Mouse (Mus musculus) CH12.LX (cell line): Measurements from ENCODE around the gene Dazap1. TPM values are rescaled to one million over a fixed set of nuclear protein-coding genes. Genes with fewer than 3 reads are reported as not detected.

ENCODE experiments used
- DNase-seq: peaks from one replicate; pipeline ENCODE4 v3.0.0-alpha.2; 2013; ENCODE audit errors: extremely low read depth
- H3K27ac ChIP-seq: 2 replicates; pipeline ENCODE4 v1.5.1; 2012; ENCODE audit warnings: low read depth, mild to moderate bottlenecking, control low read depth, moderate library complexity; ENCODE audit not compliant: insufficient read depth
- H3K27me3 ChIP-seq: replicated peaks from 2 replicates; pipeline ENCODE3; 2012; ENCODE audit warnings: inconsistent platforms
- H3K36me3 ChIP-seq, 2 experiments: replicated peaks in 1 of 2; 2 replicates each; pipeline versions ENCODE3 to v1.6.1; 2012; ENCODE audit warnings: inconsistent platforms in 1 of 2, low read length in 1 of 2, mild to moderate bottlenecking in 1 of 2, mixed read lengths in 1 of 2, moderate library complexity in 1 of 2; ENCODE audit not compliant: control insufficient read depth in 1 of 2, insufficient read depth in 1 of 2
- H3K4me1 ChIP-seq, 2 experiments: 2 replicates each; pipeline ENCODE4 v1.6.1; 2012; ENCODE audit warnings: inconsistent platforms in 1 of 2, moderate library complexity in 1 of 2; ENCODE audit not compliant: insufficient read depth in 2 of 2, control insufficient read depth in 1 of 2
- H3K4me2 ChIP-seq: 2 replicates; pipeline ENCODE4 v1.6.1; 2012; ENCODE audit warnings: low read depth, mild to moderate bottlenecking, control low read depth; ENCODE audit not compliant: poor library complexity, insufficient read depth, severe bottlenecking
- H3K4me3 ChIP-seq, 3 experiments: fragments of 150-350 bp in 1 of 3; sonication (generic) in 1 of 3; replicated peaks in 1 of 3; 2 replicates each; pipeline versions ENCODE3 to v1.5.1; 2011 to 2012; ENCODE audit warnings: low read depth in 2 of 3, low read length in 2 of 3, mild to moderate bottlenecking in 2 of 3, moderate library complexity in 2 of 3, control low read depth in 1 of 3, improper control_type of control experiment in 1 of 3, inconsistent platforms in 1 of 3, mixed read lengths in 1 of 3; ENCODE audit not compliant: poor library complexity in 1 of 3
- H3K79me2 ChIP-seq: replicated peaks from 2 replicates; pipeline ENCODE4 v1.6.1; 2012; ENCODE audit warnings: mild to moderate bottlenecking, moderate library complexity; ENCODE audit not compliant: control insufficient read depth, poor library complexity, insufficient read depth, severe bottlenecking; ENCODE audit errors: extremely low read depth
- H3K9ac ChIP-seq: 2 replicates; pipeline ENCODE4 v1.6.1; 2012; ENCODE audit warnings: low read depth, mild to moderate bottlenecking, control low read depth, moderate library complexity; ENCODE audit not compliant: insufficient read depth
- H3K9me3 ChIP-seq: replicated peaks from 2 replicates; pipeline ENCODE3; 2012; ENCODE audit warnings: low read length, inconsistent platforms, mixed read lengths
- BHLHE40 ChIP-seq: IDR thresholded peaks from 2 replicates; pipeline ENCODE4 v1.6.1; 2011; ENCODE audit warnings: mild to moderate bottlenecking, low read depth, low read length, improper control_type of control experiment
- CHD1 ChIP-seq: IDR thresholded peaks from 2 replicates; pipeline ENCODE4 v1.6.1; 2012; ENCODE audit warnings: low read depth, low read length, improper control_type of control experiment, inconsistent platforms
- CHD2 ChIP-seq: IDR thresholded peaks from 2 replicates; pipeline ENCODE4 v1.6.1; 2011; ENCODE audit warnings: low read length, improper control_type of control experiment
- ETS1 ChIP-seq: conservative IDR thresholded peaks from 2 replicates; pipeline ENCODE4 v1.6.1; 2012; ENCODE audit warnings: low read depth, mild to moderate bottlenecking, inconsistent platforms, low read length, improper control_type of control experiment, moderate library complexity
- HCFC1 ChIP-seq: IDR thresholded peaks from 2 replicates; pipeline ENCODE4 v1.6.1; 2012; ENCODE audit warnings: low read depth, mild to moderate bottlenecking, inconsistent platforms, low read length, improper control_type of control experiment
- IRF4 ChIP-seq: IDR thresholded peaks from 2 replicates; pipeline ENCODE4 v1.6.1; 2014; ENCODE audit warnings: low read depth, mild to moderate bottlenecking, inconsistent platforms, low read length, improper control_type of control experiment
- JUN ChIP-seq: IDR thresholded peaks from 2 replicates; pipeline ENCODE4 v1.6.1; 2011; ENCODE audit warnings: low read depth, mild to moderate bottlenecking, low read length, improper control_type of control experiment, moderate library complexity; ENCODE audit not compliant: insufficient read depth
- KAT2A ChIP-seq: IDR thresholded peaks from 2 replicates; pipeline ENCODE4 v1.6.1; 2012; ENCODE audit warnings: low read length, improper control_type of control experiment, inconsistent platforms; ENCODE audit not compliant: insufficient replicate concordance
- MAX ChIP-seq: IDR thresholded peaks from 2 replicates; pipeline ENCODE4 v1.6.1; 2011; ENCODE audit warnings: low read length, improper control_type of control experiment
- MAZ ChIP-seq: IDR thresholded peaks from 2 replicates; pipeline ENCODE4 v1.6.1; 2012; ENCODE audit warnings: low read depth, mild to moderate bottlenecking, inconsistent platforms, low read length, improper control_type of control experiment, moderate library complexity
- MEF2A ChIP-seq: IDR thresholded peaks from 2 replicates; pipeline ENCODE4 v1.6.1; 2014; ENCODE audit warnings: low read depth, mild to moderate bottlenecking, inconsistent platforms, low read length, improper control_type of control experiment, borderline replicate concordance
- MXI1 ChIP-seq: IDR thresholded peaks from 2 replicates; pipeline ENCODE4 v1.6.1; 2011; ENCODE audit warnings: mild to moderate bottlenecking, low read depth, low read length, improper control_type of control experiment
- NELFE ChIP-seq: IDR thresholded peaks from 2 replicates; pipeline ENCODE4 v1.6.1; 2011; ENCODE audit warnings: low read depth, low read length, improper control_type of control experiment
- NRF1 ChIP-seq: IDR thresholded peaks from 2 replicates; pipeline ENCODE4 v1.6.1; 2014; ENCODE audit warnings: low read depth, mild to moderate bottlenecking, inconsistent platforms, low read length, improper control_type of control experiment, moderate library complexity
- PAX5 ChIP-seq: IDR thresholded peaks from 2 replicates; pipeline ENCODE4 v1.6.1; 2012; ENCODE audit warnings: low read length, inconsistent platforms, mixed read lengths
- POLR2AphosphoS2 ChIP-seq: IDR thresholded peaks from 2 replicates; pipeline ENCODE4 v1.6.1; 2011; ENCODE audit warnings: low read depth, low read length, improper control_type of control experiment
- RCOR1 ChIP-seq: conservative IDR thresholded peaks from 2 replicates; pipeline ENCODE4 v1.6.1; 2012; ENCODE audit warnings: low read depth, mild to moderate bottlenecking, inconsistent platforms, low read length, improper control_type of control experiment
- TCF12 ChIP-seq: IDR thresholded peaks from 2 replicates; pipeline ENCODE4 v1.6.1; 2014; ENCODE audit warnings: low read depth, mild to moderate bottlenecking, inconsistent platforms, low read length, improper control_type of control experiment
- UBTF ChIP-seq: IDR thresholded peaks from 2 replicates; pipeline ENCODE4 v1.6.1; 2012; ENCODE audit warnings: low read depth, mild to moderate bottlenecking, inconsistent platforms, low read length, improper control_type of control experiment, moderate library complexity
- USF1 ChIP-seq: IDR thresholded peaks from 2 replicates; pipeline ENCODE4 v1.6.1; 2014; ENCODE audit warnings: low read depth, mild to moderate bottlenecking, inconsistent platforms, low read length, improper control_type of control experiment
- ZC3H11A ChIP-seq: IDR thresholded peaks from 2 replicates; pipeline ENCODE4 v1.6.1; 2012; ENCODE audit warnings: low read depth, mild to moderate bottlenecking, inconsistent platforms, low read length, improper control_type of control experiment
- ZMIZ1 ChIP-seq: IDR thresholded peaks from 2 replicates; pipeline ENCODE4 v1.6.1; 2012; ENCODE audit warnings: low read depth, mild to moderate bottlenecking, inconsistent platforms, low read length, improper control_type of control experiment
- ZNF384 ChIP-seq: IDR thresholded peaks from 2 replicates; pipeline ENCODE4 v1.6.1; 2012; ENCODE audit warnings: low read depth, low read length, improper control_type of control experiment, inconsistent platforms
- dilution Hi-C: fragments of 300-500 bp; cut with MboI; formaldehyde crosslinking; loops from 2 replicates; pipeline ENCODE4 v1.14.3; 2020; ENCODE audit warnings: low sequenced_read_pairs; ENCODE audit not compliant: extremely low pct_unique_long_range_greater_than_20kb, extremely low pct_ligation_motif_present
- in situ Hi-C: fragments of 300-500 bp; cut with MboI; formaldehyde crosslinking; loops from 3 replicates; pipeline ENCODE4 v1.14.3; 2019; ENCODE audit warnings: low sequenced_read_pairs, low pct_ligation_motif_present, low pct_unique_long_range_greater_than_20kb, mixed read lengths
- polyA plus RNA-seq: library from polyadenylated mRNA; unstranded; fragments of >175 nt; gene quantifications from 2 replicates; pipeline ENCODE4 v1.2.1, GENCODE M21; 2012; ENCODE audit warnings: low read depth; ENCODE audit not compliant: insufficient read length
- total RNA-seq, 2 experiments: library from RNA; depleted of rRNA; stranded (reverse); fragments of 300-350 nt in 1 of 2; fragments of >200 nt in 1 of 2; gene quantifications; 2 replicates each; pipeline ENCODE4 v1.2.3; 2012 to 2014

The Dazap1 gene
- total and polyA plus RNA-seq, 3 experiments, result 162 to 236 (median 187) TPM

- H3K36me3 ChIP-seq, result peaks cover 14 to 19% of the 10 kb centered on the region in 2 experiments
- H3K9me3 ChIP-seq, result no peaks in the 10 kb centered on the region
- no peak for DNase-seq
- dilution Hi-C loops, result no loop called here
- no peak overlapping the region for H3K4me3 ChIP-seq
- in situ Hi-C loops, result no loop called here
- no peak overlapping the region for H3K9ac ChIP-seq
- peaks cover 46% of the 10 kb centered on the region for H3K27me3 ChIP-seq
- peaks cover 8 to 30% of the 10 kb centered on the region in 2 experiments; a peak in 3 of 4 replicates for H3K4me1 ChIP-seq
- H3K79me2 ChIP-seq, result peaks cover 3% of the 10 kb centered on the region
- no peak overlapping the region for H3K27ac ChIP-seq
- TF ChIP-seq ZNF384, result no peak
- TF ChIP-seq MXI1, result no peak
- TF ChIP-seq UBTF, result no peak
- no peak for TF ChIP-seq KAT2A
- TF ChIP-seq PAX5, result no peak
- no peak for TF ChIP-seq ETS1
- H3K4me2 ChIP-seq, result no peak overlapping the region
These were observed 37.4 kb downstream of the Dazap1 start for GRCm38 (mm10) chr10:80298571-80299281.

- in situ Hi-C loops (no loop called here), dilution Hi-C loops (no loop called here)
- H3K9me3 ChIP-seq, result no peaks in the 10 kb centered on the region
- H3K9ac ChIP-seq, result no peak overlapping the region
- peaks cover 8 to 13% of the 10 kb centered on the region in 2 experiments for H3K36me3 ChIP-seq
- no peak overlapping the region for H3K27ac ChIP-seq
- H3K4me2 ChIP-seq, result no peak overlapping the region
- TF ChIP-seq KAT2A (no peak), POLR2AphosphoS2 (no peak), MAX (no peak), NELFE (no peak), NRF1 (no peak), ZC3H11A (no peak), CHD2 (no peak), JUN (no peak), TCF12 (no peak), ETS1 (no peak), USF1 (no peak), CHD1 (no peak), IRF4 (no peak), MAZ (no peak), ZMIZ1 (no peak), HCFC1 (no peak), BHLHE40 (no peak), UBTF (no peak), RCOR1 (no peak), MEF2A (no peak)
- H3K27me3 ChIP-seq, result peaks cover 46% of the 10 kb centered on the region
- H3K4me3 ChIP-seq, result no peak overlapping the region
- peaks cover 5 to 26% of the 10 kb centered on the region in 2 experiments; a peak in 2 of 4 replicates for H3K4me1 ChIP-seq
- DNase-seq, result no peak
- H3K79me2 ChIP-seq, result no peaks in the 10 kb centered on the region
These were observed 38.0 kb downstream of the Dazap1 start for GRCm38 (mm10) chr10:80299301-80299700.
